Mouse (Mus musculus) naive thymus-derived CD4-positive, alpha-beta T cell, adult 2 months (primary cell): ENCODE data around the gene Kctd17.

Experiments used
- DNase-seq: peaks from one replicate; pipeline ENCODE4 v3.0.0-alpha.2; 2011; ENCODE audit warnings: low read depth

The Kctd17 gene

DNA sequence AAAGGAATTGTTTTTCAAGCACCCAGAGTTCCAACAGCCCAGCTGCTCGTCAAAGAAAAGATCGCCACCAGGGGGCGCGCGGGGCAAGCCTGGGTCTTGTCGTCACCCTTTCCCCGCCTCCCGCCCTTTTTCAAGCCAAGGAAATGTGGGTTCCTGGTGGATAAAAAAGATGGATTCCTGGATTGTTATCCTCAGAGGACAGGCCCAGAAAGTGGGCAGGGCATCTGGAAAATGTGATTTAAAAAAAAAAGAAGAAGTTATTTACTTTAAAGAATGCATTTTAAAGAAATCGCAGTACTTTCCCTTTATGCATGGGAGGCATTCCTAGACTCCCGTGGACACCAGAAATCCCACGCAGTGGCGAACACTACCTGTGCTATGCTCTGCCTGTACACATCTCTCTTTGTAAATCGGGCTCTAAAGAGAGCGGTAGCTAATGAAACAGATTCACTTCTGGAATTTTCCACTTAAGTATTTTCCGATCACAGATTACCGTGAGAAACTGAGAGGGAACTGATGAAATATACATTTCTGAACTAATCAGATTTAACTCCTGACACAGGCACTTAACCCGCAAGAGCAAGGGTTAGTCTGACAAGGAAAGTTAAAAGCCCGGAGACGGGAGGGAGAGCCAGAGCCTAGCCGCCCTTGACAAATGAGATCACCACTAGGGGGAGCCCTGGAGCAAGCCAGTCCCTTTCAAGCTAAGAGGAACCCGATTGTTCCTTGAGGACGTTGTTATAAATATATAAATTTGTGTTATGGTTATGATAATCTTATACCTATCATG, 19.6 kb downstream of the Kctd17 start:
- peak; percentile 93 for DNase-seq

- peak; percentile 47 for DNase-seq
These were observed 20.8 kb downstream of the Kctd17 start for GRCm38 (mm10) chr15:78449131-78449530.

DNA sequence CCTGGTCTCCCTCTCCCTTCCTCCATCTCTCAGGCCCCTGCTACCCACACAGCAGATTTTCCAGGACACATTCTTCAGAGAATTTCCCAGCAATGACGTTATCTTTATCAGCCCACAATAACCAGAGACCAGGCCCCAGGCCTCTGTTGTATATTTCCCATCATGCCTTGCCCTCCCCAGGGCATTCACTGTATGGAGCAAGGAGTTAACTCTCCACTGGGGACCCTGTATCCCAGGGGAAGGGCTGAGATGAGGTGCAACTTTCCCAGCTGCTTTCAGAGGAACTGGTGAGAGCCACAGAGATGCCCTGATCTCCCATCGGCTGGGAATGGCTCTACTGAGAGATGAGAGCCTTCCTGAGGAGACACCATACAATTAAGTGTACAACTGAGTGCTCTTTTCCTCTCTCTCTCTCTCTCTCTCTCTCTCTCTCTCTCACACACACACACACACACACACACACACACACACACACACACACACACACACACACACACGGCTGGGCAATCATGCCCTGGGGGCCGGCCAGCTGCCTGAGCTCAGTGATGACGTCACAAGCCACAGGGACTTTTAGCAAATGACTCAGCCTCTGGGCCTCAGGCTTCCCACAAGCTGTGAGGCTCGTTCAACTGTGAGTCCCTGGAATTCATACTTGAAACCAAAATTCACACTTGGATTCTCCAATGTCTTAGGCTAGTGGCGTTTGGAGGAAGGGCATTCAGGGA, 21.5 kb downstream of the Kctd17 start:
- peak; percentile 79 for DNase-seq

DNA sequence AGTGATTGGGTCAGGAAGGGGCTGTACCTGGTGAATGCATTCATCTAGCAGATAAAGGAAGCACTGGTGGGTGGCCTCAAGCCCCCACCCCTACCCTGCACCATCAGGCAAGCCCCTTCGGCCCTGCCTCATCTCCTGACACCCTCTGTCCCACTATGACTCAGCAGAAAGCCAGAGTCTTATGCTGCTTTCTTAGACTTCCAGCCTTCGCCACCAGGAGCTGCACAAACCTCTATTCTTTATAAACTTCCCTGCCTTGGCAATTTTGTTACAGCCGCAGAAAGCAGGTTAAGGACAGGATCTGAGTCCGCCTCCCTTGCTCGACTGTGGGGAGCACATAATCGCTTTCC, 22.0 kb downstream of the Kctd17 start:
- no peak for DNase-seq

DNA sequence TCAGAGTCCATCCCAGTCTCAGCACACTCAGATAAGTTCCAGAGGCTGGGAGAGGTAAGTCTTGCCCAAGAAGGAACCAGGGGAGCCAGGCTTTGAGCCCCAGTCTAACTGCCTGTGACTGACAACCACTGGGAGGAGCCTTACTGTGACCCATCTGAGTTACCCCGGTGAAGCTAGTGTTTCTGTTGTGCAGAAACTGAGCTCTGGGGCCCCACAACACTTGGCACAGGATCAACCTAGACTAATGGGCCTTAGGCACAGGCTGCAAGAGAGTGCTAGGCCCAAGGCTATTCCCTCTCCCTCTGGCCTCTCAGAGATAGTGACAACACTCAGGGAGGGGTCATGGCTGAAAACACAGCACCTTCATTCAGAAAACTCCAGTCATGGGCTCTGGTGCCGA, 22.8 kb downstream of the Kctd17 start:
- no peak for DNase-seq

DNA sequence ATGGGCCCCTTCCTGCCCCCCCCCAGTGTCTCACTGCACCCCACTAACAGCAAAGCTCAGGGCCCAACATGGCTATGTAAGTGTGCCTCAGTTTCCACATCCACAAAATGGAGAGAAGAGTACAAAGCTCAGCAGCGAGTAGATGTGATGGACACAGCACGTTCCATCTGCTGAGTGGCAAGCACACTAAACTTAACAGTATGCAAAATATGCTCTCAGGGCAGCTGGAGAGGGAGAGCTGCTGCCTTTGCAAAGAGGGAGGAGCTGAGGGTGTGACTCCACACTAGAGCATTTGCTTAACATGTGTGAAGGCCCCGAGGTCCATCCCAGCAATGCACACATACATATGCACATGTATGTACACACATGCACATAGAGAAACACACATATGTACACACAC, 24.6 kb downstream of the Kctd17 start:
- DNase-seq: no peak

DNA sequence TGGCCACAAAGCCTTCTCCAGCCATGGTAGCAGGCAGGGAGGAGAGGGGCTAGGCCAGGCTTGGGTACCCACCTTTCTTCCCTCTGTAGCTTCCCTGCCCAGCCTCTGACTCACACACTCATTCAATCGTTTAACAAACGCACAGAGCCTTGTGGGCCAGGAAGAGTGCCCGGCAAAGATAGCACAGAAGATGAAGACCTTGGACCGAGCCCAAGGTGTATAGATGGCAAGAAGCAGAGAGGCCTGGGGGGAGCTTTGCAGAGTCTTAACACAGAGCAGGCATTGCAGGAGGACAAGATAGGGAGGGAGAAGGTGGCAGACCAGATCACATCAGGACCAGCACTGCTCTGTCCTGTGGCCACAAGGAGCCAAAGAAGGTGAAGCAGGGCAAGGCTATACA, 26.8 kb downstream of the Kctd17 start:
- no peak for DNase-seq

- DNase-seq: no peak
These were observed 27.7 kb downstream of the Kctd17 start for GRCm38 (mm10) chr15:78456051-78456450.

DNA sequence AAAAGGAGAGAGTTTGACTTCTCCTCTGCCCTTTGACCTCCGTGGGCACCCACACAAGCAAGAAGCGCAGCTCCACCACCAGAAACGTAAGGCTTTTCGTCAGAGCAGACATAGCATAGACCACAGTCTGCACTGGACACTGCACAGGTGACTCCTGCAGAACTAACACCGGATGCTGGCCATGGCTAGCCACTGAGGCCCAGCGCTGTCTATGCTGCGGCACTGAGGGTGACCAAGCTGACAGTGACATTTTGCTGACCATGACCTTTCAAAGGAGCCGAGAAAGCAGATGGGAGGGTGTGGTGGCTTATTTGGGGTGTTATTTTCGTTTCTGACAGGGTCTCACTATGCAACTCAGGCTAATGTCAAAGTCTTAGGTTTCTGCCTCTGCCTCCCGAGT, 28.8 kb downstream of the Kctd17 start:
- DNase-seq: no peak

GRCm38 (mm10) chr15:78462981-78463380, 34.6 kb downstream of the Kctd17 start:
- peak; percentile 60 for DNase-seq

DNA sequence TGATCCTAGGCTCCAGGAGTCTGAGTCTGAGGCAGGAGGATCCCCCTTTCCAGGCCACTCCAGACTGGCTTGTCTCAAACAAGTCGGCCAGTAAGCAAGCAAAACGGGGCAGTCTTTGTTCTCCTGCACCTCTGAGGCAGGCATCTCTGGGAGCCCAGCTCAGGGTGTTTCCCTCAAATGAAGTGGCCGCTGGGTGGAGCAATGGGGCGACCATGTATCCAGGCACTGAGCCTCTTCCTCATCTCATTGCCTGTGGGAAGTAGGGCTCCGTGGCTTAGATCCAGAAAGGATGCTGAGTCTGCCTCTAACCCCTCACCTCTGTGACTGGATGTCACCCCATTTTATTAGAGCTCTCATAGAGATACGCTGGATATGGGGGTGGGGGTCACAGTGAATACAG, 38.4 kb downstream of the Kctd17 start:
- DNase-seq: no peak

GRCm38 (mm10) chr15:78467570-78467969, 39.2 kb downstream of the Kctd17 start:
- no peak for DNase-seq

DNA sequence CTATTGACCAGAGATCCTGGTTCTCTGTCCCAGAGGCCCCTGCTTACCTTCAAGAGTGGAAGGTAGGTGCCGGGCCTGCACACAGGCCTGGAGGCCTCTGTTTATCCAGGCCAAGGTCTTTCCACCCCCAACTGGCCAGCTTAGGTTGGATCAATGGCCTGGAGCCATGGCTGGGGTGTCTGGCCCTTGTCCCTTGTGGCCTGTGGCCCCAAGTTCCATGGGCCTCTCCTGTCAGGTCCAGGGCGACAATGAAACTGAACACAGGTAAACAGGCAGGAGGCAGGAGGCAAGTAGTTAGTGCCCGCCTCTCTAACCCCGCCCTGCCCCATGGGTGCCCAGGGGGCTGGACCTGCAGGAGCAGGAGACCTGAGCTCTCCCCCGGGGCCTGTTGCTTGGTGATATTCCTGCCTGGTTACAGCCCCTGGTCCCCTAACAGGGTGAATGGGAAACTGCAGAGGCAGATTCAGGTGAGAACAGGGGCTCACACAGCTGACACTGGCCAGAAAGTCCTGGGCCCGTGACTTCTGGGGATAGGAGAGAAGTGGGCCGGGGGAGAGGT, 40.1 kb downstream of the Kctd17 start, which contains the start of gene Tmprss6:
Gene Tmprss6, minus strand, starts transcription at position 256 of the 559 bp plus-strand sequence.
- DNase-seq: no peak

GRCm38 (mm10) chr15:78470495-78471276, 42.3 kb downstream of the Kctd17 start:
- no peak for DNase-seq

GRCm38 (mm10) chr15:78471902-78472301, 43.5 kb downstream of the Kctd17 start:
- no peak for DNase-seq

DNA sequence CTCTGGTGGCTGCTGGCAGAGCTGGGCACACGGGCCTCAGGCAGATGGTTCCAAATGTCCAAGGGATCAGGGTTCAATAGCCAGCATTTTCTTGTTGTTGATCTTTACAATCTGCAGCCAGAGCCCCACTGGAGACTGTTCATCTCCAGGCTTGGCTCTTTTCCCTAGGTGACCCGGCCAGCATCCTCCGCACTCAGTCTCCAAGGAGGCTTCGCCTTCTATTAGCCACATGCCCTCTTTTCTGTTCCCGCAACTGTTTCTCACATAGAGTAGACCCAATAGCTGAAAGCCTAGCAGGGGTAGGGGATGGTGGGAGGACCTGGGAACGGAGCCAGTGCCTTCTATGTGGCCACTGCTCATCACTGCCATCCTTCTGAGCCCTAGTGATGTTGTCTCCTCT, 45.1 kb downstream of the Kctd17 start:
- DNase-seq: no peak

- peak; percentile 79 for DNase-seq
These were observed 47.3 kb downstream of the Kctd17 start for GRCm38 (mm10) chr15:78475604-78476031.

DNA sequence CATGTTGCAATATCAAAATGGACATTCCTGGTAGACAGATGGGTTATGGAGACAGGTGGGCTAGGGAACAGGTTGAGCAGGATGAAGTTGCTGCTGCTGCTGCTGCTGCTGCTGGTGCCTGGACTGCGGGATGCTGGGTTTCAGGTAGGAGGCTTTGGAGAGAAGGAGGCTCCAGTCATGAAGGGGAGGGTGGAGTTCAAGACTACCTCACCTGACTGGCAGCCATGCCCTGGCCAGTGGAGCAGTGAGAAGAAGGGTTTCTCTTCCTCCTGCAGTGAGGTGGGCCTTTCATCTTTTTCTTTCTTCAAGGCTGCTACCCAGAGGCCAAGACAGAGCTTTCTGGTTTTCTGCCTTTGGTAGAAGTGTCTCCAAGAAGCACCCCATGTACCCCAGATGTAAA, 48.5 kb downstream of the Kctd17 start:
- DNase-seq: peak; percentile 27

- no peak for DNase-seq
These were observed 49.7 kb downstream of the Kctd17 start for GRCm38 (mm10) chr15:78478073-78478472.

GRCm38 (mm10) chr15:78479470-78479869, 51.1 kb downstream of the Kctd17 start:
- no peak for DNase-seq

GRCm38 (mm10) chr15:78480111-78480510, 51.7 kb downstream of the Kctd17 start:
- DNase-seq: peak; percentile 44

GRCm38 (mm10) chr15:78480991-78481390, 52.6 kb downstream of the Kctd17 start:
- DNase-seq: no peak
